Mouse (Mus musculus): ENCODE results near the gene Rad54l.

GRCm38 (mm10) chr4:116142269-116142668, 18.8 kb upstream of the Rad54l start:
- TF ChIP-seq CTCF (IDR thresholded peaks at IDR 0.05; ENCODE audit: borderline replicate concordance, insufficient read depth, low read depth, low read length) (no peak), POLR2A (IDR thresholded peaks at IDR 0.05; ENCODE audit: borderline replicate concordance, insufficient read depth, low read length) (no peak)

Data from cerebellum, adult 2 months (tissue).